Mouse (Mus musculus) hindbrain, embryonic 14.5 days (tissue): ENCODE data around the gene BC030499. TPM values are rescaled to one million over a fixed set of nuclear protein-coding genes. Genes with fewer than 3 reads are reported as not detected.

Source experiments
- ATAC-seq: fragments of 200-750 bp; cut with Nextera tagmentation; 2 replicates; pipeline ENCODE4 v1.8.0; 2017; ENCODE audit warnings: moderate number of reproducible peaks, mild to moderate bottlenecking, moderate TSS enrichment, moderate library complexity; ENCODE audit not compliant: low FRiP score
- DNase-seq: peaks from one replicate; pipeline ENCODE4 v3.0.0-alpha.2; 2015; ENCODE audit warnings: low spot score
- H3K27ac ChIP-seq: fragments of 300-500 bp; sonication (generic); 2 replicates; pipeline ENCODE4 v1.5.1; 2014; ENCODE audit warnings: mild to moderate bottlenecking, moderate library complexity
- H3K27me3 ChIP-seq: fragments of 300-500 bp; sonication (generic); 2 replicates; pipeline ENCODE4 v1.6.1; 2014; ENCODE audit warnings: mild to moderate bottlenecking, low read length, mixed read lengths; ENCODE audit not compliant: control insufficient read depth, insufficient read depth
- H3K36me3 ChIP-seq: fragments of 300-500 bp; sonication (generic); replicated peaks from 2 replicates; pipeline ENCODE4 v1.6.1; 2014; ENCODE audit not compliant: control insufficient read depth, insufficient read depth
- H3K4me1 ChIP-seq: fragments of 300-500 bp; sonication (generic); replicated peaks from 2 replicates; pipeline ENCODE4 v1.6.1; 2014; ENCODE audit warnings: antibody characterized with exemption, low read length, mixed read lengths; ENCODE audit not compliant: control insufficient read depth, insufficient read depth
- H3K4me2 ChIP-seq: fragments of 300-500 bp; sonication (generic); replicated peaks from 2 replicates; pipeline ENCODE4 v1.6.1; 2014; ENCODE audit warnings: mild to moderate bottlenecking, moderate library complexity
- H3K4me3 ChIP-seq: fragments of 300-500 bp; sonication (generic); replicated peaks from 2 replicates; pipeline ENCODE4 v1.5.1; 2014; ENCODE audit warnings: mild to moderate bottlenecking, low read length
- H3K9ac ChIP-seq: fragments of 300-500 bp; sonication (generic); 2 replicates; pipeline ENCODE4 v1.6.1; 2014
- H3K9me3 ChIP-seq: fragments of 300-500 bp; sonication (generic); 2 replicates; pipeline ENCODE4 v1.6.1; 2016; ENCODE audit warnings: low read length; ENCODE audit not compliant: control insufficient read depth
- WGBS: fragments of 180-500 bp; shearing (Covaris S2); extraction: QIAGEN DNeasy Blood & Tissue Kit; methylation state at CpG from one replicate; pipeline ENCODE4 v1.1.7; 2014; 5-methylcytosine and 5-hydroxymethylcytosine counted together
- polyA plus RNA-seq: library from polyadenylated mRNA; unstranded; fragments of >200 nt; fragmentation: Nextera tagmentation; extraction: Ambion mirVana; gene quantifications from 2 replicates; pipeline ENCODE4 v1.2.1, GENCODE M21; 2014

The BC030499 gene
- polyA plus RNA-seq, 1 experiment from 2014 or later = 0.35 TPM

DNA sequence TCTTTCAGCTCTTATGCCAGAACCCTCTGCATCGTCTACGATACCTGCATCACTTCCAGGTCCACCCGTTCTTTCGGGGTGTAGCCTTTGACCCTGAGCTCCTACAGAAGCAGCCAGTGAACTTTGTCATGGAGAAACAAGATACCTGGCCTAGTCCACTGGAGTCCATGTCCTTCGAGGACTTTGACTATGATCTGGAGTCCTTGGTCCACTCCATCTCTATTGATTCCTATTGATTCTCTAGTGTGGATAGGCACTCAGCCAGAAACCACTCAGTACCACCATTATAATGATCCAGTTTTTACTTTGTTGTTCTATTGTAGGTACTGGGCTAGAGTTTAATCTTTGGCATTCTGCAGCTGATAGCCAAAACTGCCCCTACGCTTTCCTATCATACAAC is 3.9 kb downstream of the BC030499 start:
- H3K9me3 ChIP-seq = no peaks in the 10 kb centered on the region
- 96% methylated on average over 6 of the region's 6 CpGs for WGBS
- H3K9ac ChIP-seq = no peak overlapping the region
- no peaks in the 10 kb centered on the region for H3K4me1 ChIP-seq
- no peak for DNase-seq
- no peak for ATAC-seq
- no peak overlapping the region for H3K27ac ChIP-seq
- H3K4me2 ChIP-seq = no peak overlapping the region
- H3K27me3 ChIP-seq = no peaks in the 10 kb centered on the region
- H3K4me3 ChIP-seq = no peak overlapping the region
- peaks cover 50% of the 10 kb centered on the region for H3K36me3 ChIP-seq

DNA sequence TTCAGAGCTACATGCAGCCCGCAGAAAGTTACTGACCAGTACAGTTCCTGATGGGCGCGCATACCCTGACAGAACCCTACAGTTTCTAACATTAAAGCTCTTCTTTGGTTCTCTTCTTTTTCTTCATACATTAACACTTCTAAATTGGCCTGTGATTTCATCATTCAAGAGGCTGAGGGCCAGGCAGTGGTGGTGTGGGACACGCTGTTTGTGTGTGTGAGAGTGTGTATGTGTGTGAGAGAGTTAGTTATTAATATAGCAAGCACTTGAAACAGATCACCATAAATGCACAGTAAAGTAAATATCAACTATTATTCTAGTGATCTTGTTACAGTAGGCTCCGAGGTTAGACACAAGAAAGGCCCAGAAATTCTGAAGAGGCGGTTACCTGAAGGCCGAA is 10.3 kb downstream of the BC030499 start:
- H3K4me1 ChIP-seq = peaks cover 5% of the 10 kb centered on the region
- H3K27ac ChIP-seq = no peak overlapping the region
- ATAC-seq = peak; percentile 40; the same call in 1 of the 2 replicates
- WGBS = 72% methylated on average over 7 of the region's 7 CpGs
- no peaks in the 10 kb centered on the region for H3K27me3 ChIP-seq
- H3K9me3 ChIP-seq = no peaks in the 10 kb centered on the region
- peak overlapping the region; percentile 99 for H3K4me2 ChIP-seq
- H3K9ac ChIP-seq = peak overlapping the region; percentile 54
- no peak for DNase-seq
- H3K36me3 ChIP-seq = no peaks in the 10 kb centered on the region
- H3K4me3 ChIP-seq = peak overlapping the region; percentile 55

DNA sequence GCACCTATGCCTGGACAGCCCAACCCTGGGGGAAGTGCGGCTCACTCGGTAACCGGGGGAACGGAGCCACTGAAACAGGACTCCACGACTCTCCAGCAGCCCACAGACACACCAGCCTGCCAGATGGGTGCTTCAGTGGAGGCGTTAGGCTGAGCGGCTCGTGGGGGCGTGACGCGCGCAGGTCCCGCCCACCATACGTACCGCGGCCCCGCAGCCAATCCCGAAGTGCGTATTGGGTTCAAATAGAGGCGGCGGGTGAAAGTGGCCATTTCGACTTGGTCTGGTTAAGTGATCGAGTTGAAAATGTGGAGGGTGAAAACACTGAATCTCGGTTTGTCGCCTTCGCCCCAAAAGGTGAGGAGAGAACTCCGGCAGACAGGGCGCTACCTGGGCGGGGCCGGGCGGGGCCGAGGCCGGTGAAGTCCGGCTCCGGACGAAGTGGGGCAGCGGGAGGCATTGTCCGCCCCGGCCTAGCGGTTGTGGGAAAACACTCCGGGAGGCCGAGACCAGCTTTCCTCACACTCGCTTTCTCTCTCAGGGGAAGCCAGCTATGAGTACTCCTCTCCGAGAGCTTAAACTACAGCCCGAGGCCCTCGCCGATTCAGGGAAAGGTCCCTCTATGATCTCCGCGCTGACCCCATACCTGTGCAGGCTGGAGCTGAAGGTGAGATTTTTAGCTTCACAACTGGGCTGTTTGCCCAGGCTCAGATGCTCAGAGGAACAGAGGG is 10.9 kb downstream of the BC030499 start, which contains the start of gene Spag5:
TSS of gene Spag5 (plus strand) at position 173 of the 728 bp plus-strand sequence.
- Histone ChIP-seq H3K9ac (peak within 1 kb of the TSS; percentile 54), H3K4me2 (peak within 1 kb of the TSS; percentile 99), H3K27me3 (no peaks in the 10 kb centered on the region), H3K9me3 (no peaks in the 10 kb centered on the region), H3K4me1 (peaks cover 5% of the 10 kb centered on the region), H3K4me3 (peak within 1 kb of the TSS; percentile 55), H3K36me3 (no peaks in the 10 kb centered on the region), H3K27ac (no peak within 1 kb of the TSS)
- DNase-seq = peak; percentile 90
- ATAC-seq = peak; percentile 99
- WGBS = under 1% methylated on average over 48 of the region's 49 CpGs

DNA sequence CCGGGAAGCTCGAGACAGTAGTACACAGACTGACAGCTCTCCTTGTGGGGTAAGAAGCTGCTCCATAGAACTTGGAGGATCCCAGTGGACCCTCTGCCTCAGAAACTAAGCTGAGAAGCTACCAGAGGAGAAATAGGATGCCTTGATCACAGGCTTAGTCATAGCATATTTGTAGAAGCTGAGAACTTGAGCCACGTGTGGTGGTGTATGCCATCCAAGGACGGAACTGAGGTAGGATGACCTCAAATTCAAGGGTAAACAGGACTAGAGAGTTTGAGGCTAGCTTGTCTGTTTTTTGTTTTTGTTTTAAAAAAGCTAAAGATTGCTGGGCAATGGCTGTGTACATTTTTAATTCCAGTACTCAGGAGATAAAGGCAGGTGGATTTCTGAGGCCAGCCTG is 14.6 kb downstream of the BC030499 start:
- H3K4me3 ChIP-seq = no peak overlapping the region
- no peak overlapping the region for H3K9ac ChIP-seq
- no peak overlapping the region for H3K27ac ChIP-seq
- peaks cover 5% of the 10 kb centered on the region for H3K4me1 ChIP-seq
- ATAC-seq = no peak
- no peak for DNase-seq
- no peaks in the 10 kb centered on the region for H3K27me3 ChIP-seq
- H3K9me3 ChIP-seq = no peaks in the 10 kb centered on the region
- WGBS = 94% methylated on average over 4 of the region's 4 CpGs
- no peaks in the 10 kb centered on the region; the same call in 1 of the 2 replicates for H3K36me3 ChIP-seq
- no peak overlapping the region for H3K4me2 ChIP-seq

DNA sequence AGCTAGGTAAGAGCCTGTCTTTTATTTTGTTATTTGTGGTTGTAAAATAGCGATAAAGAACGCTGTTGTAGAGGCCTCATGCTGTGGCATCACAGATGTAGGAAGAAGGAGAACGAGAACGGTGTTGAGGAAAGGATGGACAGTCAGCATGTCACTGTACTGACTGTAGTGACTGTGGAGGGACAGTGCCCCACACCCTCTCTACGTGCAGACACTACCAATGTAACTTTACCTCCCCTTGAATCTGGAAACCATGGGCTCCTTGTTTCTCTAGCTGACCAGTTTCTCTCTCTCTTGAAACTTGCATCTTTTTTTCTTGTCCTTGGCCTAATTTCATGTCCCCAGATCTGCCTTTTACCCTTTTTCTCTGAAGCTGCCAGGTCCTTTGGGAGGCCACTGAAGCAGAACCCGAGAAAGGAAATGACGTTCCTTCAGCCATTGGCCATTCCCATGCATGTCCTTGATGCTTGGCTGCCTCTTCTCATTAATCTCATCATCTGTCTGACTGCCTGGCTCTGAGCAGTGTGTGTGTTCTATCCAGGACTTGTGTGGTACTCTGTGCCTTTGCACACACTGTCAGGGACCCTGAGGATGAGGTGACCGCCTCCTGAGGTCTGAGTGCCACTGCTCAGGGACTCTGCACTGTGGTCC is 20.3 kb downstream of the BC030499 start:
- DNase-seq = no peak
- 75% methylated on average over 8 of the region's 8 CpGs for WGBS

DNA sequence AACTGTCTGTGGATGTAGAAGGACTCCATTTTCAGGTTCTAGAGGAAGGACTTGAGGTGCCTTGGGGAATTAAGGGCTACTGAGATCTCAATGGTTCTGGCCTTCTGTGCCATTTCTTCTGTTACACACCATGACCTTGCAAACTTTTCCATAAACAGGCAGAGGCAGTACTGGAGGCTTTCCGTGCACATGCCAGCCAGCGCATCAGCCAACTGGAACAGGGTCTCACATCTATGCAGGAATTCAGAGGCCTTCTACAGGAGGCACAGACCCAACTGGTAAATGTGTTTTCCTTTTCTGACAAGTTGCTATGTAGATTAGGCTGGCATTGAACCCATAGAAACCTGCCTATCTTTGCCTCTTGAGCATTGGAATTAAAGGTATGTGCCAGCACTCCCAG is 23.0 kb downstream of the BC030499 start:
- 97% methylated on average over 2 of the region's 2 CpGs for WGBS
- Histone ChIP-seq H3K36me3 (peaks cover 15% of the 10 kb centered on the region), H3K27ac (no peak overlapping the region), H3K4me3 (no peak overlapping the region), H3K4me1 (no peaks in the 10 kb centered on the region), H3K9ac (no peak overlapping the region), H3K27me3 (no peaks in the 10 kb centered on the region), H3K4me2 (no peak overlapping the region), H3K9me3 (no peaks in the 10 kb centered on the region)
- no peak for DNase-seq
- no peak for ATAC-seq

More for the DNA sequence above, 20.3 kb downstream of the BC030499 start:
- H3K9me3 ChIP-seq = no peaks in the 10 kb centered on the region
- H3K27me3 ChIP-seq = no peaks in the 10 kb centered on the region
- H3K4me1 ChIP-seq = no peaks in the 10 kb centered on the region
- H3K36me3 ChIP-seq = peaks cover 8% of the 10 kb centered on the region
- H3K4me3 ChIP-seq = no peak overlapping the region
- no peak overlapping the region for H3K9ac ChIP-seq
- ATAC-seq = no peak
- H3K27ac ChIP-seq = no peak overlapping the region
- H3K4me2 ChIP-seq = no peak overlapping the region

DNA sequence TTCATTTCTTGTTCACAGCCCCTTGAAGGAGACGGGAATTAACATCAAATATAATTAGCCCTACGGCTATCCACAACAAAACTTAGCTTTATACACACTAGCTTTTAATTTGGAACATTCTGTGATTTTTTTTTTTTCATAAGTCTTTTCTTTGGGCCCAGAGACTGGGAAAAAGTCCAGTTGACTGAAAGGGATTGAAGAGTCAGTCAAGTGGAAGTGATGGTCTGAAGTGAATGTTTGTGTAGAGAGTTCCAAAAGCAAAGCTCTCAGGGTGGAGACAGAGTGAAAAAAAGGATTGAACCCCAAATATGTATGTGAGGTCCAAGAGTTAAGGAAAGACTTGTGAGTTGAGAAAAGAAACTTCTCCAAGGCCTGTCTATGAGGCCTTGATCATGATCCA is 27.8 kb downstream of the BC030499 start:
- Histone ChIP-seq H3K36me3 (peaks cover 12% of the 10 kb centered on the region), H3K4me3 (no peak overlapping the region), H3K27me3 (no peaks in the 10 kb centered on the region), H3K9ac (no peak overlapping the region), H3K9me3 (no peaks in the 10 kb centered on the region), H3K27ac (no peak overlapping the region), H3K4me1 (peaks cover 10% of the 10 kb centered on the region), H3K4me2 (no peak overlapping the region)
- no peak for ATAC-seq
- no peak for DNase-seq
- WGBS = 85% methylated on average over 2 of the region's 2 CpGs

DNA sequence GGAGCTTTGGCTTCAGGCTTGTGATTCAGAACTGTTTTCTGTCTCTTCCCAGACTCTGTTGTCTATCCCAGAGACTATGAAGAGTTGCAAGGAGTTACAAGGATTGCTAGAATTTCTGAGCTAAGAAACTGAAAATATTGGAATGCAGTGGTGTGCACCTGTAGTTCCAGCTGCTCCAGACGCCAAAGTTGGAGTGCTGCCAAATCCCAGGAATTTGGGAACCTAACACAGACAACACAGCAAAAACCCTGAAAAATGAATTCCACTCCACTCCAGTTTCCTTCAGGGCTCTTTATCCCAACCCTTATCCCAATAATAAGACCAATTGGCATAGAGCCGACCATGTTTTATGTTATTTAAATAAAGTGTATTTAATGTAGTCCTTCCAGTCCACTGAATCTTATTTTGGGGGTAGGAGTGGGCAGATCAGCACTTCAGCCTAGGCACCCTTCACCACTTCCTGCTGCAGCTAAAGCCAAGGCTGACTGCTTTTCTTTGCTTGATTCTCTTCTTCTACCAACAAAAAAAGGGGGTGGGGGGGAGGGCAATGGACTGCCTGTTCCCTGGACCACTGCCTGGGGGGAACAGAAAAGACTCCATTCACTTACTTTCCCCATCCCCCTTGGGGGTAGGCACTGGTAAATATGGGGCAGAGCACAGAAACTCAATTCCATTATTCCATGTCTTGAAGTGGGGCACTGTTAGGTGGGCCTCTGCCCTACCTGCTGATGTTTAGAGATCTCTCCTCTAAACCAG is 31.6 kb downstream of the BC030499 start:
- peak; percentile 54 for ATAC-seq
- peak overlapping the region; percentile 36 for H3K4me2 ChIP-seq
- WGBS = 55% methylated on average over 2 of the region's 2 CpGs
- no peaks in the 10 kb centered on the region for H3K9me3 ChIP-seq
- H3K36me3 ChIP-seq = no peaks in the 10 kb centered on the region; the same call in 1 of the 2 replicates
- peaks cover 10% of the 10 kb centered on the region for H3K4me1 ChIP-seq
- H3K4me3 ChIP-seq = peak overlapping the region; percentile 26; the same call in 1 of the 2 replicates
- peak overlapping the region; percentile 76; the same call in 1 of the 2 replicates for H3K27ac ChIP-seq
- H3K27me3 ChIP-seq = no peaks in the 10 kb centered on the region
- DNase-seq = no peak
- H3K9ac ChIP-seq = peak overlapping the region; percentile 47; the same call in 1 of the 2 replicates

DNA sequence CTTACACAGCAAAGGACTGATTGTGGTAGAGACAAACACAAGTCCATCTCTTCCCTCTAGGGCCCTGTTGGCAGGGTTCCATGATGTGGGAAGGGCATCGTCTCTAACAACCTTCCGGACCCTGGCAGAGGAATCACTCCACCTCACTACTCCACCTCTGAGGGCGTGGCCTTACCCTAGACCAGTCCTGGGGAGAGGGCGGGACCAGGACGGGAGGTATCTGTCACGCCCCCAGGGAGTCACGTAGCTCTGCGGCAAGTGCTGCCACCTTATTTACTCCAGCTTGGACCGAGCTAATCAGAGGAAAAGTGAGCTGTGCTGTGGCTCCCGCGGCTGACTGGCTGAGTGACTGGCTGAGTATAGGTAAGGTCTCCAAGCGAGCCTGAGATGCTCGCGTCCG is 32.2 kb downstream of the BC030499 start, which contains the start of gene Aldoc:
TSS of gene Aldoc (plus strand) at position 109 of the 400 bp plus-strand sequence.
- Histone ChIP-seq H3K4me2 (peak within 1 kb of the TSS; percentile 36), H3K4me3 (peak within 1 kb of the TSS; percentile 26), H3K4me1 (peaks cover 10% of the 10 kb centered on the region), H3K9me3 (no peaks in the 10 kb centered on the region), H3K9ac (peak within 1 kb of the TSS; percentile 47; the same call in 1 of the 2 replicates), H3K27ac (peak within 1 kb of the TSS; percentile 76), H3K27me3 (no peaks in the 10 kb centered on the region), H3K36me3 (no peaks in the 10 kb centered on the region; the same call in 1 of the 2 replicates)
- ATAC-seq = peak; percentile 82
- WGBS = 7% methylated on average over 15 of the region's 15 CpGs
- DNase-seq = peak; percentile 61
